Mouse (Mus musculus) hindbrain, embryonic 14.5 days (tissue): Measurements from ENCODE around the gene Gdpgp1. TPM values are rescaled to one million over a fixed set of nuclear protein-coding genes. Genes with fewer than 3 reads are reported as not detected.

Experiments
- ATAC-seq: fragments of 200-750 bp; cut with Nextera tagmentation; 2 replicates; pipeline ENCODE4 v1.8.0; 2017; ENCODE audit warnings: moderate number of reproducible peaks, mild to moderate bottlenecking, moderate TSS enrichment, moderate library complexity; ENCODE audit not compliant: low FRiP score
- DNase-seq: peaks from one replicate; pipeline ENCODE4 v3.0.0-alpha.2; 2015; ENCODE audit warnings: low spot score
- H3K27ac ChIP-seq: fragments of 300-500 bp; sonication (generic); 2 replicates; pipeline ENCODE4 v1.5.1; 2014; ENCODE audit warnings: mild to moderate bottlenecking, moderate library complexity
- H3K27me3 ChIP-seq: fragments of 300-500 bp; sonication (generic); 2 replicates; pipeline ENCODE4 v1.6.1; 2014; ENCODE audit warnings: mild to moderate bottlenecking, low read length, mixed read lengths; ENCODE audit not compliant: control insufficient read depth, insufficient read depth
- H3K36me3 ChIP-seq: fragments of 300-500 bp; sonication (generic); replicated peaks from 2 replicates; pipeline ENCODE4 v1.6.1; 2014; ENCODE audit not compliant: control insufficient read depth, insufficient read depth
- H3K4me1 ChIP-seq: fragments of 300-500 bp; sonication (generic); replicated peaks from 2 replicates; pipeline ENCODE4 v1.6.1; 2014; ENCODE audit warnings: antibody characterized with exemption, low read length, mixed read lengths; ENCODE audit not compliant: control insufficient read depth, insufficient read depth
- H3K4me2 ChIP-seq: fragments of 300-500 bp; sonication (generic); replicated peaks from 2 replicates; pipeline ENCODE4 v1.6.1; 2014; ENCODE audit warnings: mild to moderate bottlenecking, moderate library complexity
- H3K4me3 ChIP-seq: fragments of 300-500 bp; sonication (generic); replicated peaks from 2 replicates; pipeline ENCODE4 v1.5.1; 2014; ENCODE audit warnings: mild to moderate bottlenecking, low read length
- H3K9ac ChIP-seq: fragments of 300-500 bp; sonication (generic); 2 replicates; pipeline ENCODE4 v1.6.1; 2014
- H3K9me3 ChIP-seq: fragments of 300-500 bp; sonication (generic); 2 replicates; pipeline ENCODE4 v1.6.1; 2016; ENCODE audit warnings: low read length; ENCODE audit not compliant: control insufficient read depth
- WGBS: fragments of 180-500 bp; shearing (Covaris S2); extraction: QIAGEN DNeasy Blood & Tissue Kit; methylation state at CpG from one replicate; pipeline ENCODE4 v1.1.7; 2014; 5-methylcytosine and 5-hydroxymethylcytosine counted together
- polyA plus RNA-seq: library from polyadenylated mRNA; unstranded; fragments of >200 nt; fragmentation: Nextera tagmentation; extraction: Ambion mirVana; gene quantifications from 2 replicates; pipeline ENCODE4 v1.2.1, GENCODE M21; 2014

Gene Gdpgp1
- polyA plus RNA-seq, 1 experiment from 2014 or later, result 3.8 TPM

GRCm38 (mm10) chr7:80189147-80189933, 43.3 kb upstream of the Gdpgp1 start:
- no peaks in the 10 kb centered on the region for H3K36me3 ChIP-seq
- H3K27ac ChIP-seq, result peak overlapping the region; percentile 64
- H3K9me3 ChIP-seq, result no peaks in the 10 kb centered on the region
- peaks cover 69% of the 10 kb centered on the region for H3K4me1 ChIP-seq
- DNase-seq (no peak), ATAC-seq (no peak)
- H3K4me2 ChIP-seq, result no peak overlapping the region
- WGBS, result 42% methylated on average over 11 of the region's 11 CpGs
- H3K27me3 ChIP-seq, result no peaks in the 10 kb centered on the region
- no peak overlapping the region for H3K4me3 ChIP-seq
- no peak overlapping the region for H3K9ac ChIP-seq

GRCm38 (mm10) chr7:80191455-80191854, 41.2 kb upstream of the Gdpgp1 start:
- Histone ChIP-seq H3K27me3 (no peaks in the 10 kb centered on the region), H3K4me2 (no peak overlapping the region)

GRCm38 (mm10) chr7:80192226-80193061, 40.2 kb upstream of the Gdpgp1 start:
- ATAC-seq, result peak; percentile 86
- Histone ChIP-seq H3K4me2 (peak overlapping the region; percentile 39), H3K9ac (no peak overlapping the region), H3K27ac (peak overlapping the region; percentile 74), H3K4me1 (peaks cover 65% of the 10 kb centered on the region), H3K27me3 (no peaks in the 10 kb centered on the region), H3K4me3 (no peak overlapping the region), H3K9me3 (no peaks in the 10 kb centered on the region), H3K36me3 (no peaks in the 10 kb centered on the region)
- DNase-seq, result peak; percentile 78
- WGBS, result 7% methylated on average over 16 of the region's 16 CpGs

More at GRCm38 (mm10) chr7:80191455-80191854, 41.2 kb upstream of the Gdpgp1 start:
- Histone ChIP-seq H3K36me3 (no peaks in the 10 kb centered on the region), H3K27ac (peak overlapping the region; percentile 74; the same call in 1 of the 2 replicates), H3K9ac (no peak overlapping the region), H3K4me3 (no peak overlapping the region), H3K4me1 (peaks cover 68% of the 10 kb centered on the region), H3K9me3 (no peaks in the 10 kb centered on the region)
- DNase-seq, result no peak
- no peak for ATAC-seq
- 52% methylated on average over 5 of the region's 5 CpGs for whole genome bisulfite sequencing

GRCm38 (mm10) chr7:80193941-80194739, 38.5 kb upstream of the Gdpgp1 start:
- peak overlapping the region; percentile 27 for H3K4me2 ChIP-seq
- ATAC-seq, result no peak
- H3K9me3 ChIP-seq, result no peaks in the 10 kb centered on the region
- H3K36me3 ChIP-seq, result no peaks in the 10 kb centered on the region
- H3K4me3 ChIP-seq, result no peak overlapping the region
- no peaks in the 10 kb centered on the region for H3K27me3 ChIP-seq
- WGBS, result 32% methylated on average over 13 of the region's 13 CpGs
- H3K9ac ChIP-seq, result peak overlapping the region; percentile 1; the same call in 1 of the 2 replicates
- DNase-seq, result no peak
- peaks cover 50% of the 10 kb centered on the region for H3K4me1 ChIP-seq
- peak overlapping the region; percentile 80 for H3K27ac ChIP-seq

- ATAC-seq (no peak), DNase-seq (no peak)
- Histone ChIP-seq H3K4me2 (no peak overlapping the region), H3K27me3 (no peaks in the 10 kb centered on the region), H3K9me3 (no peaks in the 10 kb centered on the region), H3K36me3 (no peaks in the 10 kb centered on the region), H3K4me3 (no peak overlapping the region), H3K9ac (no peak overlapping the region), H3K27ac (no peak overlapping the region), H3K4me1 (peaks cover 53% of the 10 kb centered on the region)
- 93% methylated on average over 5 of the region's 5 CpGs for WGBS
These were observed 37.5 kb upstream of the Gdpgp1 start for GRCm38 (mm10) chr7:80195146-80195545.

- peaks cover 58% of the 10 kb centered on the region for H3K4me1 ChIP-seq
- H3K27me3 ChIP-seq, result no peaks in the 10 kb centered on the region
- H3K36me3 ChIP-seq, result no peaks in the 10 kb centered on the region
- H3K27ac ChIP-seq, result no peak overlapping the region
- ATAC-seq (no peak), DNase-seq (no peak)
- no peak overlapping the region for H3K4me3 ChIP-seq
- WGBS, result 85% methylated on average over 10 of the region's 11 CpGs
- H3K4me2 ChIP-seq, result no peak overlapping the region
- H3K9ac ChIP-seq, result no peak overlapping the region
- H3K9me3 ChIP-seq, result no peaks in the 10 kb centered on the region
These were observed 36.9 kb upstream of the Gdpgp1 start for GRCm38 (mm10) chr7:80195576-80196263.

- WGBS, result 13% methylated on average over 4 of the region's 4 CpGs
- no peaks in the 10 kb centered on the region for H3K9me3 ChIP-seq
- no peaks in the 10 kb centered on the region for H3K36me3 ChIP-seq
- ATAC-seq (no peak), DNase-seq (no peak)
- H3K4me2 ChIP-seq, result peak overlapping the region; percentile 81
- no peaks in the 10 kb centered on the region for H3K27me3 ChIP-seq
- peak overlapping the region; percentile 95 for H3K27ac ChIP-seq
- peak overlapping the region; percentile 73 for H3K4me3 ChIP-seq
- H3K9ac ChIP-seq, result peak overlapping the region; percentile 91
- peaks cover 61% of the 10 kb centered on the region for H3K4me1 ChIP-seq
These were observed 35.3 kb upstream of the Gdpgp1 start for GRCm38 (mm10) chr7:80197371-80197770.

- Histone ChIP-seq H3K36me3 (no peaks in the 10 kb centered on the region), H3K4me2 (peak overlapping the region; percentile 81), H3K9me3 (no peaks in the 10 kb centered on the region), H3K27ac (peak overlapping the region; percentile 95), H3K4me1 (peaks cover 63% of the 10 kb centered on the region), H3K27me3 (no peaks in the 10 kb centered on the region), H3K4me3 (peak overlapping the region; percentile 73), H3K9ac (peak overlapping the region; percentile 91)
- peak; percentile 76 for DNase-seq
- under 1% methylated on average over 72 of the region's 74 CpGs for WGBS
- peak; percentile 89 for ATAC-seq
These were observed 34.5 kb upstream of the Gdpgp1 start for GRCm38 (mm10) chr7:80197941-80198778.
